Mouse (Mus musculus): ENCODE measurements around the gene Dnmt3a. TPM values are rescaled to one million over a fixed set of nuclear protein-coding genes. Genes with fewer than 3 reads are reported as not detected.

The Dnmt3a gene
- 13.3 TPM for polyA plus RNA-seq (2021)

GRCm38 (mm10) chr12:3805852-3806251 lies at the start of gene Dnmt3a:
TSS of gene Dnmt3a (plus strand) at chr12:3806007.
- no peaks in the 10 kb centered on the region for H3K27me3 ChIP-seq
- no peak for TF ChIP-seq CTCF (IDR thresholded peaks at IDR 0.05)
- CTCF ChIA-PET, result interaction anchor here (0.8 to 1.0 kb wide), 2 partner anchors 11 to 24 kb away, joined by 3 to 4 read pairs; no protein-coding TSS in a partner anchor
- POLR2A ChIA-PET, result no interaction called here
- ATAC-seq (no peak), DNase-seq (ENCODE audit: low read depth, low spot score) (no peak)
- in situ Hi-C loops (cut with MboI; ENCODE audit: low pct_unique_long_range_greater_than_20kb), result loop anchor here (10.0 kb wide), 1 partner anchor 111 kb away; no protein-coding TSS in a partner anchor

GRCm38 (mm10) chr12:3756216-3756615 lies 49.6 kb upstream of the Dnmt3a start:
- H3K27me3 ChIP-seq, result no peaks in the 10 kb centered on the region
- POLR2A ChIA-PET, result no interaction called here
- ATAC-seq (no peak), DNase-seq (ENCODE audit: low read depth, low spot score) (no peak)
- in situ Hi-C loops (cut with MboI; ENCODE audit: low pct_unique_long_range_greater_than_20kb), result no loop called here
- no peak for TF ChIP-seq CTCF (IDR thresholded peaks at IDR 0.05)
- CTCF ChIA-PET, result interaction anchor here (1.5 kb wide), 2 partner anchors 18 to 36 kb away, joined by 4 read pairs; no protein-coding TSS in a partner anchor

GRCm38 (mm10) chr12:3758127-3758526 lies 47.7 kb upstream of the Dnmt3a start:
- in situ Hi-C loops (cut with MboI; ENCODE audit: low pct_unique_long_range_greater_than_20kb), result no loop called here
- no peak for TF ChIP-seq CTCF (IDR thresholded peaks at IDR 0.05)
- CTCF ChIA-PET, result no interaction called here
- H3K27me3 ChIP-seq, result no peaks in the 10 kb centered on the region
- ATAC-seq (no peak), DNase-seq (ENCODE audit: low read depth, low spot score) (no peak)
- POLR2A ChIA-PET, result interaction anchor here (0.7 kb wide), 1 partner anchor 21 kb away, joined by 5 read pairs; no protein-coding TSS in a partner anchor

- CTCF ChIA-PET, result interaction anchor here (0.8 to 1.6 kb wide), 6 partner anchors 9 to 38 kb away, joined by 3 to 6 read pairs (median 4); no protein-coding TSS in a partner anchor
- no peaks in the 10 kb centered on the region for H3K27me3 ChIP-seq
- TF ChIP-seq CTCF (IDR thresholded peaks at IDR 0.05), result no peak
- in situ Hi-C loops (cut with MboI; ENCODE audit: low pct_unique_long_range_greater_than_20kb), result no loop called here
- POLR2A ChIA-PET, result no interaction called here
- ATAC-seq (no peak), DNase-seq (ENCODE audit: low read depth, low spot score) (no peak)
These were observed 46.4 kb upstream of the Dnmt3a start for GRCm38 (mm10) chr12:3759419-3759818.

- ChIA-PET POLR2A (no interaction called here), CTCF (interaction anchor here (1.1 to 1.6 kb wide), 4 partner anchors 14 to 31 kb away, joined by 3 to 6 read pairs (median 4); no protein-coding TSS in a partner anchor)
- H3K27me3 ChIP-seq, result no peaks in the 10 kb centered on the region
- ATAC-seq, result no peak
- in situ Hi-C loops (cut with MboI; ENCODE audit: low pct_unique_long_range_greater_than_20kb), result no loop called here
- no peak for DNase-seq (ENCODE audit: low read depth, low spot score)
- no peak for TF ChIP-seq CTCF (IDR thresholded peaks at IDR 0.05)
These were observed 44.8 kb upstream of the Dnmt3a start for GRCm38 (mm10) chr12:3760876-3761590.

- no peak for TF ChIP-seq CTCF (IDR thresholded peaks at IDR 0.05)
- ChIA-PET CTCF (interaction anchor here (1.1 to 1.5 kb wide), 2 partner anchors 13 to 20 kb away, joined by 3 to 4 read pairs; no protein-coding TSS in a partner anchor), POLR2A (no interaction called here)
- H3K27me3 ChIP-seq, result no peaks in the 10 kb centered on the region
- DNase-seq (ENCODE audit: low read depth, low spot score), result no peak
- no peak for ATAC-seq
- in situ Hi-C loops (cut with MboI; ENCODE audit: low pct_unique_long_range_greater_than_20kb), result no loop called here
These were observed 44.1 kb upstream of the Dnmt3a start for GRCm38 (mm10) chr12:3761591-3762295.

- peak; percentile 79 for ATAC-seq
- ChIA-PET POLR2A (interaction anchor here (1.1 kb wide), 1 partner anchor 17 kb away, joined by 4 read pairs; no protein-coding TSS in a partner anchor), CTCF (interaction anchor here (1.1 to 1.2 kb wide), 2 partner anchors 18 to 27 kb away, joined by 3 to 4 read pairs; no protein-coding TSS in a partner anchor)
- no peak for TF ChIP-seq CTCF (IDR thresholded peaks at IDR 0.05)
- DNase-seq (ENCODE audit: low read depth, low spot score), result peak; percentile 92
- in situ Hi-C loops (cut with MboI; ENCODE audit: low pct_unique_long_range_greater_than_20kb), result no loop called here
- no peaks in the 10 kb centered on the region for H3K27me3 ChIP-seq
These were observed 41.5 kb upstream of the Dnmt3a start for GRCm38 (mm10) chr12:3764191-3764804.

GRCm38 (mm10) chr12:3767360-3767759 lies 38.4 kb upstream of the Dnmt3a start:
- ATAC-seq, result no peak
- no peak for DNase-seq (ENCODE audit: low read depth, low spot score)
- CTCF ChIA-PET, result no interaction called here
- H3K27me3 ChIP-seq, result no peaks in the 10 kb centered on the region
- in situ Hi-C loops (cut with MboI; ENCODE audit: low pct_unique_long_range_greater_than_20kb), result no loop called here
- no peak for TF ChIP-seq CTCF (IDR thresholded peaks at IDR 0.05)
- POLR2A ChIA-PET, result interaction anchor here (0.6 kb wide), 1 partner anchor 145 kb away, joined by 3 read pairs; no protein-coding TSS in a partner anchor

- CTCF ChIA-PET, result interaction anchor here (0.8 kb wide), 1 partner anchor 10 kb away, joined by 4 read pairs; no protein-coding TSS in a partner anchor
- no peak for TF ChIP-seq CTCF (IDR thresholded peaks at IDR 0.05)
- POLR2A ChIA-PET, result no interaction called here
- no peaks in the 10 kb centered on the region for H3K27me3 ChIP-seq
- in situ Hi-C loops (cut with MboI; ENCODE audit: low pct_unique_long_range_greater_than_20kb), result no loop called here
- DNase-seq (ENCODE audit: low read depth, low spot score) (no peak), ATAC-seq (no peak)
These were observed 37.4 kb upstream of the Dnmt3a start for GRCm38 (mm10) chr12:3768391-3768790.

GRCm38 (mm10) chr12:3770546-3770945 lies 35.3 kb upstream of the Dnmt3a start:
- in situ Hi-C loops (cut with MboI; ENCODE audit: low pct_unique_long_range_greater_than_20kb), result no loop called here
- no peak for TF ChIP-seq CTCF (IDR thresholded peaks at IDR 0.05)
- no peaks in the 10 kb centered on the region for H3K27me3 ChIP-seq
- ChIA-PET CTCF (interaction anchor here (1.0 to 1.8 kb wide), 2 partner anchors 11 to 21 kb away, joined by 3 to 5 read pairs; no protein-coding TSS in a partner anchor), POLR2A (no interaction called here)
- no peak for ATAC-seq
- no peak for DNase-seq (ENCODE audit: low read depth, low spot score)
